Mouse (Mus musculus) kidney, embryonic 16.5 days (tissue): ENCODE results near the gene Akna. TPM values are rescaled to one million over a fixed set of nuclear protein-coding genes. Genes with fewer than 3 reads are reported as not detected.

Experiments used
- ATAC-seq: fragments of 200-750 bp; cut with Nextera tagmentation; 2 replicates; pipeline ENCODE4 v1.8.0; 2017; ENCODE audit warnings: moderate TSS enrichment; ENCODE audit not compliant: low FRiP score, low TSS enrichment
- H3K27ac ChIP-seq: fragments of 300-500 bp; sonication (generic); 2 replicates; pipeline ENCODE4 v1.5.1; 2014; ENCODE audit warnings: low read length
- H3K27me3 ChIP-seq: fragments of 300-500 bp; sonication (generic); 2 replicates; pipeline ENCODE4 v1.6.1; 2014; ENCODE audit warnings: low read length, control low read depth, mixed read lengths; ENCODE audit not compliant: insufficient read depth
- H3K36me3 ChIP-seq: fragments of 300-500 bp; sonication (generic); 2 replicates; pipeline ENCODE4 v1.6.1; 2014; ENCODE audit warnings: low read length, control low read depth, mixed read lengths; ENCODE audit not compliant: insufficient read depth
- H3K4me1 ChIP-seq: fragments of 300-500 bp; sonication (generic); 2 replicates; pipeline ENCODE4 v1.6.1; 2014; ENCODE audit warnings: low read length, control low read depth, mixed read lengths; ENCODE audit not compliant: insufficient read depth
- H3K4me2 ChIP-seq: fragments of 300-500 bp; sonication (generic); replicated peaks from 2 replicates; pipeline ENCODE4 v1.6.1; 2014; ENCODE audit warnings: low read depth, low read length
- H3K4me3 ChIP-seq: fragments of 300-500 bp; sonication (generic); 2 replicates; pipeline ENCODE4 v1.5.1; 2014; ENCODE audit warnings: mild to moderate bottlenecking, low read length
- H3K9ac ChIP-seq: fragments of 300-500 bp; sonication (generic); replicated peaks from 2 replicates; pipeline ENCODE4 v1.6.1; 2014; ENCODE audit warnings: low read length
- H3K9me3 ChIP-seq: fragments of 300-500 bp; sonication (generic); 2 replicates; pipeline ENCODE4 v1.6.1; 2016; ENCODE audit warnings: low read length, control low read depth
- WGBS: fragments of 180-500 bp; shearing (Covaris S2); extraction: QIAGEN DNeasy Blood & Tissue Kit; methylation state at CpG from one replicate; pipeline ENCODE4 v1.1.7; 2014; 5-methylcytosine and 5-hydroxymethylcytosine counted together
- polyA plus RNA-seq: library from polyadenylated mRNA; unstranded; fragments of >200 nt; fragmentation: Nextera tagmentation; extraction: Ambion mirVana; gene quantifications from 2 replicates; pipeline ENCODE4 v1.2.1, GENCODE M21; 2015

The Akna gene
- polyA plus RNA-seq, 1 experiment from 2014 or later, result 7.1 TPM

GRCm38 (mm10) chr4:63411222-63411621 is 8.1 kb upstream of the Akna start:
- ATAC-seq, result no peak
- H3K27me3 ChIP-seq, result 0 out of 2 replicates have a peak, but pooled peaks cover 4% of the 10 kb centered on the region
- H3K9ac ChIP-seq, result no peak overlapping the region
- peak overlapping the region; percentile 99; the same call in 1 of the 2 replicates for H3K4me2 ChIP-seq
- no peak overlapping the region for H3K27ac ChIP-seq
- no peaks in the 10 kb centered on the region for H3K9me3 ChIP-seq
- peaks cover 20% of the 10 kb centered on the region for H3K4me1 ChIP-seq
- H3K36me3 ChIP-seq, result 0 out of 2 replicates have a peak, but pooled peaks cover 7% of the 10 kb centered on the region
- 40% methylated on average over 5 of the region's 5 CpGs for WGBS
- H3K4me3 ChIP-seq, result no peak overlapping the region

GRCm38 (mm10) chr4:63410583-63410934 is 7.4 kb upstream of the Akna start:
- Histone ChIP-seq H3K9ac (peak overlapping the region; percentile 67), H3K36me3 (0 out of 2 replicates have a peak, but pooled peaks cover 4% of the 10 kb centered on the region), H3K4me2 (peak overlapping the region; percentile 99), H3K27me3 (0 out of 2 replicates have a peak, but pooled peaks cover 4% of the 10 kb centered on the region), H3K4me1 (peaks cover 23% of the 10 kb centered on the region), H3K9me3 (no peaks in the 10 kb centered on the region), H3K27ac (peak overlapping the region; percentile 33; the same call in 1 of the 2 replicates), H3K4me3 (peak overlapping the region; percentile 67)
- peak; percentile 91 for ATAC-seq
- under 1% methylated on average over 19 of the region's 19 CpGs for WGBS

GRCm38 (mm10) chr4:63409908-63410582 is 6.9 kb upstream of the Akna start:
- Histone ChIP-seq H3K4me3 (peak overlapping the region; percentile 67), H3K4me1 (peaks cover 28% of the 10 kb centered on the region), H3K27ac (peak overlapping the region; percentile 43; the same call in 1 of the 2 replicates), H3K4me2 (peak overlapping the region; percentile 99), H3K9me3 (no peaks in the 10 kb centered on the region), H3K27me3 (0 out of 2 replicates have a peak, but pooled peaks cover 4% of the 10 kb centered on the region), H3K9ac (peak overlapping the region; percentile 67), H3K36me3 (no peaks in the 10 kb centered on the region)
- WGBS, result under 1% methylated on average over 36 of the region's 39 CpGs
- peak; percentile 81 for ATAC-seq

GRCm38 (mm10) chr4:63409317-63409907 is 6.3 kb upstream of the Akna start:
- Histone ChIP-seq H3K4me1 (peaks cover 34% of the 10 kb centered on the region), H3K27ac (peak overlapping the region; percentile 43; the same call in 1 of the 2 replicates), H3K9ac (peak overlapping the region; percentile 67), H3K36me3 (no peaks in the 10 kb centered on the region), H3K9me3 (no peaks in the 10 kb centered on the region), H3K4me3 (peak overlapping the region; percentile 67), H3K27me3 (0 out of 2 replicates have a peak, but pooled peaks cover 4% of the 10 kb centered on the region), H3K4me2 (peak overlapping the region; percentile 99)
- WGBS, result 3% methylated on average over 18 of the region's 18 CpGs
- ATAC-seq, result no peak

- H3K9ac ChIP-seq, result peak overlapping the region; percentile 29; the same call in 1 of the 2 replicates
- 0 out of 2 replicates have a peak, but pooled peaks cover 4% of the 10 kb centered on the region for H3K27me3 ChIP-seq
- peak overlapping the region; percentile 99 for H3K4me2 ChIP-seq
- 9% methylated on average over 8 of the region's 8 CpGs for WGBS
- peak; percentile 57 for ATAC-seq
- H3K27ac ChIP-seq, result peak overlapping the region; percentile 6; the same call in 1 of the 2 replicates
- no peaks in the 10 kb centered on the region for H3K9me3 ChIP-seq
- H3K4me1 ChIP-seq, result peaks cover 42% of the 10 kb centered on the region
- H3K4me3 ChIP-seq, result peak overlapping the region; percentile 67; the same call in 1 of the 2 replicates
- H3K36me3 ChIP-seq, result no peaks in the 10 kb centered on the region
These were observed 5.5 kb upstream of the Akna start for GRCm38 (mm10) chr4:63408649-63409048.

- 59% methylated on average over 7 of the region's 7 CpGs for WGBS
- Histone ChIP-seq H3K4me2 (peak overlapping the region; percentile 5; the same call in 1 of the 2 replicates), H3K4me3 (no peak overlapping the region), H3K9me3 (no peaks in the 10 kb centered on the region), H3K36me3 (no peaks in the 10 kb centered on the region), H3K27me3 (0 out of 2 replicates have a peak, but pooled peaks cover 4% of the 10 kb centered on the region), H3K27ac (peak overlapping the region; percentile 6; the same call in 1 of the 2 replicates), H3K9ac (peak overlapping the region; percentile 29; the same call in 1 of the 2 replicates), H3K4me1 (peaks cover 46% of the 10 kb centered on the region)
- no peak for ATAC-seq
These were observed 5.1 kb upstream of the Akna start for GRCm38 (mm10) chr4:63408247-63408646.

GRCm38 (mm10) chr4:63405683-63406082 is 2.5 kb upstream of the Akna start:
- WGBS, result 48% methylated on average over 4 of the region's 4 CpGs
- Histone ChIP-seq H3K4me3 (no peak overlapping the region), H3K4me1 (peaks cover 68% of the 10 kb centered on the region), H3K9ac (no peak overlapping the region), H3K36me3 (no peaks in the 10 kb centered on the region), H3K9me3 (no peaks in the 10 kb centered on the region), H3K4me2 (no peak overlapping the region), H3K27ac (no peak overlapping the region), H3K27me3 (0 out of 2 replicates have a peak, but pooled peaks cover 4% of the 10 kb centered on the region)
- ATAC-seq, result no peak

- Histone ChIP-seq H3K27me3 (0 out of 2 replicates have a peak, but pooled peaks cover 4% of the 10 kb centered on the region), H3K4me3 (no peak overlapping the region), H3K9me3 (no peaks in the 10 kb centered on the region), H3K4me2 (no peak overlapping the region), H3K36me3 (no peaks in the 10 kb centered on the region), H3K27ac (no peak overlapping the region; the same call in 1 of the 2 replicates), H3K4me1 (peaks cover 71% of the 10 kb centered on the region), H3K9ac (peak overlapping the region; percentile 43; the same call in 1 of the 2 replicates)
- no peak for ATAC-seq
- 11% methylated on average over 7 of the region's 7 CpGs for WGBS
These were observed 1.9 kb upstream of the Akna start for GRCm38 (mm10) chr4:63405051-63405450.

- peaks cover 72% of the 10 kb centered on the region for H3K4me1 ChIP-seq
- peak overlapping the region; percentile 35; the same call in 1 of the 2 replicates for H3K27ac ChIP-seq
- 48% methylated on average over 7 of the region's 7 CpGs for WGBS
- peak overlapping the region; percentile 43 for H3K9ac ChIP-seq
- no peak for ATAC-seq
- no peak overlapping the region for H3K4me3 ChIP-seq
- no peaks in the 10 kb centered on the region for H3K36me3 ChIP-seq
- H3K4me2 ChIP-seq, result peak overlapping the region; percentile 51; the same call in 1 of the 2 replicates
- 0 out of 2 replicates have a peak, but pooled peaks cover 4% of the 10 kb centered on the region for H3K27me3 ChIP-seq
- no peaks in the 10 kb centered on the region for H3K9me3 ChIP-seq
These were observed 1.1 kb upstream of the Akna start for GRCm38 (mm10) chr4:63404205-63404604.
